In genomic region chr7:25305481-25305880, GRCm38 (mm10) we compare ENCODE assay signal across 9 mouse cellular contexts. TPM values are rescaled to one million over a fixed set of nuclear protein-coding genes. Genes with fewer than 3 reads are reported as not detected.
DNase-seq lines count a peak whose midpoint lies in the region; ATAC-seq and TF ChIP-seq lines count a peak whose summit lies in the region.
"Had no signal": no experiment of that assay in that cellular context is flagged by ENCODE, and none has a peak within 500 bp of the region (broad histone marks: within the 10 kb centered on the region; RNA-seq: fewer than 3 reads in every experiment).

No protein-coding gene starts in this region.

- TF ChIP-seq CTCF in midbrain, postnatal 0 days (IDR thresholded peaks at IDR 0.05): no peak

- H3K36me3 ChIP-seq in kidney, embryonic 16.5 days (ENCODE audit: insufficient read depth, low read length): no peaks in the 10 kb centered on the region
- no peaks in the 10 kb centered on the region for H3K36me3 ChIP-seq in embryonic facial prominence, embryonic 14.5 days (ENCODE audit: control insufficient read depth, insufficient read depth, low read length)
- no peaks in the 10 kb centered on the region for H3K36me3 ChIP-seq in intestine, embryonic 15.5 days
- H3K36me3 ChIP-seq in midbrain, postnatal 0 days (ENCODE audit: insufficient read depth, low read length): peaks cover 17% of the 10 kb centered on the region; the same call in 1 of the 2 replicates

- peak overlapping the region; percentile 41; the same call in 1 of the 2 replicates for H3K9ac ChIP-seq in kidney, embryonic 16.5 days (replicated peaks; ENCODE audit: low read length)
- peak overlapping the region; percentile 49 for H3K9ac ChIP-seq in embryonic facial prominence, embryonic 14.5 days (ENCODE audit: low read depth, low read length)
- no peak overlapping the region for H3K9ac ChIP-seq in intestine, embryonic 15.5 days
- peak overlapping the region; percentile 97 for H3K9ac ChIP-seq in midbrain, postnatal 0 days (replicated peaks; ENCODE audit: low read length, poor library complexity, severe bottlenecking)

- WGBS in kidney, embryonic 16.5 days: 0% methylated on average over 2 of the region's 2 CpGs
- 2% methylated on average over 2 of the region's 2 CpGs for WGBS in embryonic facial prominence, embryonic 14.5 days
- WGBS in intestine, embryonic 15.5 days: 2% methylated on average over 2 of the region's 2 CpGs
- 0% methylated on average over 2 of the region's 2 CpGs for WGBS in midbrain, postnatal 0 days

- H3K4me2 ChIP-seq in kidney, embryonic 16.5 days (replicated peaks; ENCODE audit: low read depth, low read length): peak overlapping the region; percentile 97
- H3K4me2 ChIP-seq in embryonic facial prominence, embryonic 14.5 days (ENCODE audit: low read depth, low read length): peak overlapping the region; percentile 97
- peak overlapping the region; percentile 89 for H3K4me2 ChIP-seq in intestine, embryonic 15.5 days (replicated peaks)
- H3K4me2 ChIP-seq in midbrain, postnatal 0 days (ENCODE audit: low read depth, low read length, poor library complexity, severe bottlenecking): peak overlapping the region; percentile 58

- H3K9me3 ChIP-seq in kidney, embryonic 16.5 days (ENCODE audit: low read length): no peaks in the 10 kb centered on the region
- no peaks in the 10 kb centered on the region for H3K9me3 ChIP-seq in embryonic facial prominence, embryonic 14.5 days (ENCODE audit: control insufficient read depth, low read length)
- H3K9me3 ChIP-seq in intestine, embryonic 15.5 days: no peaks in the 10 kb centered on the region
- H3K9me3 ChIP-seq in midbrain, postnatal 0 days (ENCODE audit: low read length): no peaks in the 10 kb centered on the region

- no peak overlapping the region for H3K27ac ChIP-seq in kidney, embryonic 16.5 days (ENCODE audit: low read length)
- no peak overlapping the region for H3K27ac ChIP-seq in embryonic facial prominence, embryonic 14.5 days (replicated peaks; ENCODE audit: low read depth, low read length)
- H3K27ac ChIP-seq in intestine, embryonic 15.5 days: no peak overlapping the region
- H3K27ac ChIP-seq in midbrain, postnatal 0 days (ENCODE audit: low read depth, low read length): peak overlapping the region; percentile 85; the same call in 1 of the 2 replicates

- peaks cover 9% of the 10 kb centered on the region for H3K4me1 ChIP-seq in kidney, embryonic 16.5 days (ENCODE audit: insufficient read depth, low read length)
- 0 out of 2 replicates have a peak, but pooled peaks cover 2% of the 10 kb centered on the region for H3K4me1 ChIP-seq in embryonic facial prominence, embryonic 14.5 days (ENCODE audit: control insufficient read depth, insufficient read depth, low read length)
- 0 out of 2 replicates have a peak, but pooled peaks cover 6% of the 10 kb centered on the region for H3K4me1 ChIP-seq in intestine, embryonic 15.5 days (replicated peaks)
- H3K4me1 ChIP-seq in midbrain, postnatal 0 days (ENCODE audit: insufficient read depth, low read length): 0 out of 2 replicates have a peak, but pooled peaks cover 5% of the 10 kb centered on the region

- H3K4me3 ChIP-seq in kidney, embryonic 16.5 days (ENCODE audit: low read length): peak overlapping the region; percentile 58
- H3K4me3 ChIP-seq in embryonic facial prominence, embryonic 14.5 days (ENCODE audit: low read depth, low read length): peak overlapping the region; percentile 52
- H3K4me3 ChIP-seq in intestine, embryonic 15.5 days (replicated peaks): peak overlapping the region; percentile 54
- H3K4me3 ChIP-seq in midbrain, postnatal 0 days (ENCODE audit: low read depth, low read length): peak overlapping the region; percentile 63

- H3K27me3 ChIP-seq in kidney, embryonic 16.5 days (ENCODE audit: insufficient read depth, low read length): peaks cover 3% of the 10 kb centered on the region
- H3K27me3 ChIP-seq in embryonic facial prominence, embryonic 14.5 days (replicated peaks; ENCODE audit: control insufficient read depth, insufficient read depth, low read length): peaks cover 8% of the 10 kb centered on the region; the same call in 1 of the 2 replicates
- peaks cover 17% of the 10 kb centered on the region for H3K27me3 ChIP-seq in intestine, embryonic 15.5 days (replicated peaks)
- no peaks in the 10 kb centered on the region for H3K27me3 ChIP-seq in midbrain, postnatal 0 days (ENCODE audit: insufficient read depth, low read length)

- ATAC-seq in kidney, embryonic 16.5 days (ENCODE audit: low FRiP score, low TSS enrichment): no peak
- no peak for ATAC-seq in embryonic facial prominence, embryonic 14.5 days (ENCODE audit: low read depth)
- ATAC-seq in intestine, embryonic 15.5 days: no peak
- no peak for ATAC-seq in midbrain, postnatal 0 days (ENCODE audit: low FRiP score)

- no peak for DNase-seq in kidney, adult 11 months
- DNase-seq in embryonic facial prominence, embryonic 14.5 days (ENCODE audit: low spot score): no peak
- DNase-seq in midbrain, postnatal 0 days (ENCODE audit: low spot score): no peak
- no peak for DNase-seq in urinary bladder, postnatal 14 days (ENCODE audit: low spot score)
- DNase-seq in layer of hippocampus, postnatal 10 days (ENCODE audit: low spot score in 2 of 2): no peak
- no peak for DNase-seq in layer of hippocampus, adult 9-11 months

RNA-seq across cellular contexts. Expression of gene Tmem145, which starts 0.4 kb away (rescaled TPM):
- 0.10 and 0.67 TPM in 2 replicates for polyA plus RNA-seq in kidney, embryonic 16.5 days (2015; fragmentation: Nextera tagmentation; extraction: Ambion mirVana)
- 1.7 and 2.0 TPM in 2 replicates for polyA plus RNA-seq in embryonic facial prominence, embryonic 14.5 days (2014; fragmentation: Nextera tagmentation; extraction: Ambion mirVana)
- 1.2 and 1.3 TPM in 2 replicates for polyA plus RNA-seq in intestine, embryonic 15.5 days (2015; fragmentation: Nextera tagmentation; extraction: Ambion mirVana)
- total RNA-seq in midbrain, postnatal 0 days (2014; rRNA removed): 105 and 106 TPM in 2 replicates
- 131 and 143 TPM in 2 replicates for polyA plus RNA-seq in midbrain, postnatal 0 days (2015; fragmentation: Nextera tagmentation; extraction: Ambion mirVana)
- 10 to 100 TPM; 66.4 to 70.3 TPM for total RNA-seq in layer of hippocampus, postnatal 10 days (2021)
- polyA plus RNA-seq: gonadal fat pad, adult 2 months had no signal

RNA-seq across cellular contexts. Expression of gene Prr19, which starts 4.3 kb away (rescaled TPM):
- polyA plus RNA-seq in kidney, embryonic 16.5 days (2015; fragmentation: Nextera tagmentation; extraction: Ambion mirVana): 0.84 and 0.98 TPM in 2 replicates
- 0.77 and 1.3 TPM in 2 replicates for polyA plus RNA-seq in embryonic facial prominence, embryonic 14.5 days (2014; fragmentation: Nextera tagmentation; extraction: Ambion mirVana)
- 0.41 and 0.71 TPM in 2 replicates for polyA plus RNA-seq in intestine, embryonic 15.5 days (2015; fragmentation: Nextera tagmentation; extraction: Ambion mirVana)
- 2.0 and 2.5 TPM in 2 replicates for total RNA-seq in midbrain, postnatal 0 days (2014; rRNA removed)
- polyA plus RNA-seq in midbrain, postnatal 0 days (2015; fragmentation: Nextera tagmentation; extraction: Ambion mirVana): 5.7 and 7.0 TPM in 2 replicates
- under 1 TPM; 0.27 to 0.30 TPM for total RNA-seq in layer of hippocampus, postnatal 10 days (2021)

RNA-seq across cellular contexts. Expression of gene Pafah1b3, which starts 7.7 kb away (rescaled TPM):
- polyA plus RNA-seq in kidney, embryonic 16.5 days (2015; fragmentation: Nextera tagmentation; extraction: Ambion mirVana): 197 and 199 TPM in 2 replicates
- 173 and 200 TPM in 2 replicates for polyA plus RNA-seq in embryonic facial prominence, embryonic 14.5 days (2014; fragmentation: Nextera tagmentation; extraction: Ambion mirVana)
- polyA plus RNA-seq in intestine, embryonic 15.5 days (2015; fragmentation: Nextera tagmentation; extraction: Ambion mirVana): 173 TPM in 2 replicates
- 595 and 661 TPM in 2 replicates for total RNA-seq in midbrain, postnatal 0 days (2014; rRNA removed)
- polyA plus RNA-seq in midbrain, postnatal 0 days (2015; fragmentation: Nextera tagmentation; extraction: Ambion mirVana): 604 and 629 TPM in 2 replicates
- total RNA-seq in layer of hippocampus, postnatal 10 days (2021): 10 to 100 TPM; 63.0 to 67.6 TPM

RNA-seq across cellular contexts. Expression of gene Megf8, which starts 11.5 kb away (rescaled TPM):
- 16.9 and 18.2 TPM in 2 replicates for polyA plus RNA-seq in kidney, embryonic 16.5 days (2015; fragmentation: Nextera tagmentation; extraction: Ambion mirVana)
- 15.4 and 15.8 TPM in 2 replicates for polyA plus RNA-seq in embryonic facial prominence, embryonic 14.5 days (2014; fragmentation: Nextera tagmentation; extraction: Ambion mirVana)
- polyA plus RNA-seq in intestine, embryonic 15.5 days (2015; fragmentation: Nextera tagmentation; extraction: Ambion mirVana): 8.1 and 9.2 TPM in 2 replicates
- total RNA-seq in midbrain, postnatal 0 days (2014; rRNA removed): 90.0 and 103 TPM in 2 replicates
- 15.3 and 15.6 TPM in 2 replicates for polyA plus RNA-seq in midbrain, postnatal 0 days (2015; fragmentation: Nextera tagmentation; extraction: Ambion mirVana)
- 10 to 100 TPM; 79.7 to 87.1 TPM for total RNA-seq in layer of hippocampus, postnatal 10 days (2021)

RNA-seq across cellular contexts. Expression of gene Cic, which starts 38.0 kb away (rescaled TPM):
- polyA plus RNA-seq in kidney, embryonic 16.5 days (2015; fragmentation: Nextera tagmentation; extraction: Ambion mirVana): 28.9 and 30.8 TPM in 2 replicates
- 48.8 and 49.0 TPM in 2 replicates for polyA plus RNA-seq in embryonic facial prominence, embryonic 14.5 days (2014; fragmentation: Nextera tagmentation; extraction: Ambion mirVana)
- polyA plus RNA-seq in intestine, embryonic 15.5 days (2015; fragmentation: Nextera tagmentation; extraction: Ambion mirVana): 26.1 and 26.6 TPM in 2 replicates
- total RNA-seq in midbrain, postnatal 0 days (2014; rRNA removed): 145 and 146 TPM in 2 replicates
- polyA plus RNA-seq in midbrain, postnatal 0 days (2015; fragmentation: Nextera tagmentation; extraction: Ambion mirVana): 26.8 and 31.9 TPM in 2 replicates
- 100 to 1,000 TPM; 234 to 267 TPM for total RNA-seq in layer of hippocampus, postnatal 10 days (2021)

Comparison
In these comparisons a context has a peak if more than half of its experiments do, and no peak if none do; other contexts are left out.
1. RNA of gene Tmem145, which starts 0.4 kb away (polyA plus RNA-seq): 131 to 143 TPM in midbrain, postnatal 0 days; 1.7 to 2.0 TPM in embryonic facial prominence, embryonic 14.5 days, 1.2 to 1.3 TPM in intestine, embryonic 15.5 days and 0.10 to 0.67 TPM in kidney, embryonic 16.5 days; every median in the first group is over 10 times any median in the second.
2. Peak in every context shown above with its lines, with median percentiles within 50 percentile points of each other: H3K4me2 ChIP-seq and H3K4me3 ChIP-seq.